Mouse (Mus musculus): ENCODE data around the gene AA467197.

GRCm38 (mm10) chr2:122667856-122668255 lies 31.1 kb downstream of the AA467197 start:
- TF ChIP-seq POLR2A (IDR thresholded peaks at IDR 0.05; ENCODE audit: insufficient read length, low read depth) (no peak), E2F4 (IDR thresholded peaks at IDR 0.05; ENCODE audit: insufficient read depth) (no peak)
